Comparison of ENCODE assay signal across 8 mouse cellular contexts in the genomic region with DNA sequence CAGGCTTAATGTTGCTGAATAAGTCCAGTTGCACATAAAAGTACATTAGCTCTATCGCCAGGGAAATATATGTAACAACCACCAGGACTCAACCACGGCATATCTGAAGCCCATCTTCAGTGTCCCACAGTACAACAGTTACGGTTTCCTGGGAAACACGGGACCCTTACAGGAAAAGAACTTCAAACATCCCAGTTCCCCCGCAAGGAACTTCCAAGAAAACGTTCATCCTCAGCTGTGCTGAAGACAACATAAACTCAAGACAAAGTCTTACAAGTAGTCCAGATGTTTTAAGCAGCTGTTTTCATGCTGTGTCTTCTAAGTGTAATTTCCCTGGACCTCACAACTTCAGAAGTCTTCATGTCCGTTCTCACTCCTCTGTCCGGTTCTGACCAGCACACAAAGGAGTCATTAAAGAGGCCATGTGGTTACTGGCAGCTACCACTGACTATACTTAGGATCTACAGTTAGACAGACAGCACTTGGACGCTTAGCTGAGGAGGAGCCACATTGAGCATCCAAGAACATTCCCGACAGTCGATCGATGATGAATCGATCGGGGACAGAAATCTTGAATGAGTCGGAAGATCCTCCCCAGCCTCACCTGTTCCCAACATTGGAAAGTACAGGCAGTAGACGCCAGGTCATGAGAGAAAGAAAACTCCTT. TPM values are rescaled to one million over a fixed set of nuclear protein-coding genes. Genes with fewer than 3 reads are reported as not detected.
DNase-seq lines count a peak whose midpoint lies in the region; ATAC-seq lines count a peak whose summit lies in the region.

No protein-coding gene starts in this region.

- peak overlapping the region; percentile 72 for H3K4me2 ChIP-seq in hindbrain, embryonic 13.5 days
- H3K4me2 ChIP-seq in lung, embryonic 15.5 days: peak overlapping the region; percentile 79

- H3K27ac ChIP-seq in hindbrain, embryonic 13.5 days: peak overlapping the region; percentile 90; the same call in 1 of the 2 replicates
- H3K27ac ChIP-seq in lung, embryonic 15.5 days: no peak overlapping the region

- peaks cover 36% of the 10 kb centered on the region for H3K4me1 ChIP-seq in hindbrain, embryonic 13.5 days (replicated peaks)
- peaks cover 16% of the 10 kb centered on the region for H3K4me1 ChIP-seq in lung, embryonic 15.5 days

- 8% methylated on average over 16 of the region's 16 CpGs for WGBS in hindbrain, embryonic 13.5 days
- 3% methylated on average over 16 of the region's 16 CpGs for WGBS in lung, embryonic 15.5 days

- H3K27me3 ChIP-seq in hindbrain, embryonic 13.5 days: no peaks in the 10 kb centered on the region
- H3K27me3 ChIP-seq in lung, embryonic 15.5 days: no peaks in the 10 kb centered on the region

- H3K36me3 ChIP-seq in hindbrain, embryonic 13.5 days: no peaks in the 10 kb centered on the region
- 0 out of 2 replicates have a peak, but pooled peaks cover 2% of the 10 kb centered on the region for H3K36me3 ChIP-seq in lung, embryonic 15.5 days

- ATAC-seq in hindbrain, embryonic 13.5 days (ENCODE audit: low FRiP score): peak; percentile 21
- ATAC-seq in lung, embryonic 15.5 days (ENCODE audit: borderline replicate concordance, extremely low read depth, low FRiP score, low TSS enrichment): no peak

- DNase-seq in 3134 (ENCODE audit: extremely low read depth, insufficient read length, low spot score) (peak; percentile 9), 416B (ENCODE audit: low read depth) (peak; percentile 60)
- DNase-seq in embryo, embryonic 9.5 days (ENCODE audit: extremely low spot score): peak; percentile 56
- peak; percentile 26 for DNase-seq in yolk sac, embryonic 10.5 days (ENCODE audit: low spot score)
- DNase-seq in layer of hippocampus, adult 9-10 months (ENCODE audit: low spot score): no peak
- DNase-seq in testis, postnatal 14 days (ENCODE audit: low spot score): no peak

- no peaks in the 10 kb centered on the region for H3K9me3 ChIP-seq in hindbrain, embryonic 13.5 days
- no peaks in the 10 kb centered on the region for H3K9me3 ChIP-seq in lung, embryonic 15.5 days

- H3K9ac ChIP-seq in hindbrain, embryonic 13.5 days: peak overlapping the region; percentile 97
- H3K9ac ChIP-seq in lung, embryonic 15.5 days: peak overlapping the region; percentile 72

- H3K4me3 ChIP-seq in hindbrain, embryonic 13.5 days: peak overlapping the region; percentile 96
- peak overlapping the region; percentile 63 for H3K4me3 ChIP-seq in lung, embryonic 15.5 days

RNA-seq across cellular contexts. Expression of a gene that starts 0.9 kb away (rescaled TPM):
- polyA plus RNA-seq in hindbrain, embryonic 13.5 days (2015; fragmentation: Nextera tagmentation; extraction: Ambion mirVana): 13.1 and 14.9 TPM in 2 replicates
- 13.1 and 13.2 TPM in 2 replicates for polyA plus RNA-seq in lung, embryonic 15.5 days (2015; fragmentation: Nextera tagmentation; extraction: Ambion mirVana)

RNA-seq across cellular contexts. Expression of a gene that starts 0.9 kb away (rescaled TPM):
- polyA plus RNA-seq in hindbrain, embryonic 13.5 days (2015; fragmentation: Nextera tagmentation; extraction: Ambion mirVana): 98.6 and 99.7 TPM in 2 replicates
- 183 and 192 TPM in 2 replicates for polyA plus RNA-seq in lung, embryonic 15.5 days (2015; fragmentation: Nextera tagmentation; extraction: Ambion mirVana)

RNA-seq across cellular contexts. Expression of a gene that starts 38.5 kb away (rescaled TPM):
- polyA plus RNA-seq in hindbrain, embryonic 13.5 days (2015; fragmentation: Nextera tagmentation; extraction: Ambion mirVana): 42.7 and 46.4 TPM in 2 replicates
- 64.3 and 64.8 TPM in 2 replicates for polyA plus RNA-seq in lung, embryonic 15.5 days (2015; fragmentation: Nextera tagmentation; extraction: Ambion mirVana)

RNA-seq across cellular contexts. Expression of a gene that starts 46.9 kb away (rescaled TPM):
- polyA plus RNA-seq in hindbrain, embryonic 13.5 days (2015; fragmentation: Nextera tagmentation; extraction: Ambion mirVana): 22.9 and 30.0 TPM in 2 replicates
- 18.4 and 22.2 TPM in 2 replicates for polyA plus RNA-seq in lung, embryonic 15.5 days (2015; fragmentation: Nextera tagmentation; extraction: Ambion mirVana)

Comparison
In these comparisons a context has a peak if more than half of its experiments do, and no peak if none do; other contexts are left out.
1. DNase-seq: peak in 3134 (single experiment), 416B (single experiment), embryo, embryonic 9.5 days (single experiment) and yolk sac, embryonic 10.5 days (single experiment); none in layer of hippocampus, adult 9-10 months (single experiment) and testis, postnatal 14 days (single experiment).